Mouse (Mus musculus) adrenal gland, postnatal 10 days (tissue): ENCODE results near the gene Nae1. TPM values are rescaled to one million over a fixed set of nuclear protein-coding genes. Genes with fewer than 3 reads are reported as not detected.
A peak's percentile ranks its signal among the peaks of the same experiment; 100 is the strongest.
"Not testable (repeated sequence)": the region's sequence is repeated elsewhere in the genome, so short reads cannot be mapped to it uniquely, and the experiment has no call there.

Experiments
- DNase-seq: peaks from one replicate; pipeline ENCODE4 v3.0.0; 2021; ENCODE audit warnings: mixed read lengths
- long read RNA-seq, 2 experiments: library from polyadenylated mRNA; stranded (forward); transcript quantifications; one replicate each; pipeline ENCODE4 v2.0.0; 2021
- total RNA-seq, 2 experiments: library from RNA; stranded (reverse); gene quantifications; 2 replicates each; pipeline ENCODE4 v1.2.3; 2021

Gene Nae1
- 10 to 100 TPM; 30.4 to 35.0 TPM for total RNA-seq
- long read RNA-seq, experiment 1, transcript Nae1-201 (20 exons, 1,808 nt): major isoform, 50 of 61 reads
- long read RNA-seq, experiment 1, partial matches to known transcripts: 4 of 61 reads
- long read RNA-seq, experiment 1, other reads (novel, unspliced or antisense): 5 of 61 reads
- long read RNA-seq, experiment 2, transcript Nae1-201 (20 exons, 1,808 nt): major isoform, 14 of 25 reads
- long read RNA-seq, experiment 2, partial matches to known transcripts: 6 of 25 reads
- long read RNA-seq, experiment 2, other reads (novel, unspliced or antisense): 5 of 25 reads

DNA sequence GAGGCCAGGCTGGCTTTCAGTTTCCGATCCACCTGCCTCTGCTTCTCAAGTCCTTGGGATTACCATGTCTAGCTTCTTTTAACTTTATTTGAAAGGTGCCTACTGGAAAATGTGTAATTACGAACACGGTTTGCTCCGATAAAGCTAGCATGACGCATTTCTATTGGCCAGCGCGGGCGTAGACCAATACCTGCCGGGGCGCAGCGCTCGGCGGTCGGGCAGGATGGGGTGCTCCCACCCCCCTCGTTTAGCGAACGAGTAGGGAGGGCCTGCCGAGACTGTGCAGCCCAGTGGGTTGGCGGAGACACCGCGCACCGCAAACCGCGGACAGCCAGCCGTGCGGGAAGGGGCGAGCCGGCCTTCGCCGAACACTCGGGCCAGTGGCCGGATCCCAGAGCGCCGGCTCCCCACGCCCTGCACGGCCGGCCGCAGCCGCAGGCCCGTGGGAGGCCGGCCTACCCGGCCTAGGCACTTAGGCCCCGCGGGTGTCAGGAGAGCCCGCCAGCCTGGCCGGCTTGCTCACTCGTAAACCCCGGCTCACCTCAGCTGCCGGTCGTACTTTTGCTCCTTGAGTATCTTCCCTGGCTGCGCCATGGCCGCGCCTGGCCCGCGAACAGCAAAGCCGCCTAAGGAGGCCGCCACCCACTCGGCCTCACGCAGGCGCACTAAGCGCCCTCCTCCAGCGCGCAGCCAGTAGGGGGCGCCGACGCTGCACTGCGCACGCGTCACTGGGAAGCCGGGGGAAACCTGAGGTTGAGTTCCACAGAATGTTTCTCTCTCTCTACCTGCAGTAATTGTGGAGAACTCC is at the start of gene Nae1, which contains the start of gene Car7:
Gene Nae1, minus strand, starts transcription at position 667 of the 808 bp plus-strand sequence.
Gene Car7, plus strand, starts transcription at position 719 of the 808 bp plus-strand sequence.
- peak; percentile 97 for DNase-seq

DNA sequence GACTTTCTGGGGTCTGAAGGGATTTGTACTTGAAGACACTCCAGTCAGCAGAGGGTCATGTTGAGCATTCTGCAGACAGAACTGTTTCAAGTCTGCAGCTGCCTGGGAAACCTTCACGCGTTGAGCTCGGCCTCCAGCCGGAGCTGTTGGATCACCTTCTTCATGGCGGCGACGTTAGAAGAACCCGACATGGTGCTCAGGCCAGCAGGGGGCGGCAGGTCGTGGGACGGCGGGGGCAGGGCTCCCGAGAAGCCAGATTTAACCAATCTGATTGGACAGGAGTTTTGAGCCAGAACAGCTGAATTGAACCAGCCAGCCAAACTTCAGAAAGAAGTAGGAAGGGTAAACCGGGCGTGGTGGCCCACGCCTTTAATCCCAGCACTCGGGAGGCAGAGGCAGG is 43.2 kb upstream of the Nae1 start:
- DNase-seq: not testable (repeated sequence)

DNA sequence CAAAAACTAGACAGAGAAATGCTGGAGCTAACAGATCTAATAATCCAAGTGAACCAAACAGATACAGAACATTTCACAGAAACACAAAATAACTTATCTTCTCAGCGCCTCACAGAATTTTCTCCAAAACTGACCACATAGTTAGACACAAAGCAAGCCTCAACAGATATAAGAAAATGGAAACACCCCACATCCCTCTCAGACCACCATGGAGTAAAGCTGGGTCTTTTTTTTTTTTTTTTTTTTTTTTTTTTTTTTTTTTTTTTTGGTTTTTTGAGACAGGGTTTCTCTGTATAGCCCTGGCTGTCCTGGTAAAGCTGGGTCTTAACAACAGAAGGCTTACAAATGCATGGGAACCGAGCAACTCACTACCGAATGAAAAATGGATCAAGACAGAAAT is 42.4 kb upstream of the Nae1 start:
- no peak for DNase-seq

DNA sequence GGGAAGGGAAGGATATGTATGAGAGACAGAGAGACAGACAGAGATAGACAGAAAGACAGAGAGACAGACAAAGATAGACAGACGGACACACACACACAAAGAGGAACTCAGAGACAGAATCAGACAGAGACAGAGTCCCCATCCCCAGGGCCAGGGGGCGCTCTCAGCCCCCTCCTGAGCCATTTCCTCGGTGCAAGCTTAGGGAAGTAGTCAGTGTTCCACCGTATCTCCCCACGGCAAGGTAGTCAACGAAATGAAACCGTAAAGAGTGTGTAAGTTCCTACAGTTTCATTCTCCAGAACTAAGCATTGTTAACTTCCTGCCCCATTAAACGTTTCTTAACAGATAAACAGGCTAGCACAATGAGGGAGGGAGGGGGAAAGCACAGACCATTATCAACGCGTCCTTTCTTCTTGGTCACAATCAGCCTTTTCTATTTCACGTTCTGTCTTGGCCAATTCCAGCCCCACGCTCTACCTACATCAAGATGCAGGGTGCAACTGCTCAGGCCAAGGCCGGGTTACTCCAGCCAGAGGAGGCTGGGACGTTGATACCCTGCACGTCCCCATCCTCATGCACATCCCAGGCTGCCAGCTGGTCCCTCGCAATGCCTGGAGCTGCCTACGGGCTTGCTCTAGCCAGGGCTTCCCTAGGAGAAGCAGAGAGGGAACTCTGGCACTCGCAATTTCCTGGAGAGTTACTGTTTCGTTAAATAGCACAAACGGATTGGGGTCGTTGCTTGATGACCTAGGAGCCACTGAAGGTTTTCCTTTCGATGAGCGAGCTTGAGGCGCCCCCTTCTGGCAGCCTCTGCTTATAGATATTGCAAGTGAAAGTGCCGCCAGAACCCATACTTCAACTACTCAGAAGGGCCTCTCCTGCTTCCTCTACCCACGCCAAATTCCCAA is 36.3 kb upstream of the Nae1 start:
- DNase-seq: peak; percentile 88

DNA sequence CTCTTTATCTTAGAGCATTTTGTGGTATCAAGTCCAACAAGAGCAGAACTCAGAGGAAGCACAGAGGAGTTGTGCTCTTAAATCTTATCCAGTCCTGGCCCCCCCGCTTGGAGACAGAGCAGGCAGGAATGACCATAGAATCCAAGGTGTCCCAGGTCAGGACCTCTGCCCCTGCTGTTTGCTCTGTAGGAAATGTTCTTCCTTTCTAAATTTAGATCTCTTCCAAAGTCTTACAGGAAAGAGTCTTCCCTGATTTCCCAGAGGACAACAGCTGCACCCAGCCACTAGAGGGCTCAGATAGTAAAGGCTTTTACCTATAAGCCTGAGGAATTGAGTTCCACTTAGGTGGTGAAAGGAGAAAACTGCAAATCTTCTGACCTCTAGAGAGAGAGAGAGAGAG is 35.1 kb upstream of the Nae1 start:
- peak; percentile 50 for DNase-seq

DNA sequence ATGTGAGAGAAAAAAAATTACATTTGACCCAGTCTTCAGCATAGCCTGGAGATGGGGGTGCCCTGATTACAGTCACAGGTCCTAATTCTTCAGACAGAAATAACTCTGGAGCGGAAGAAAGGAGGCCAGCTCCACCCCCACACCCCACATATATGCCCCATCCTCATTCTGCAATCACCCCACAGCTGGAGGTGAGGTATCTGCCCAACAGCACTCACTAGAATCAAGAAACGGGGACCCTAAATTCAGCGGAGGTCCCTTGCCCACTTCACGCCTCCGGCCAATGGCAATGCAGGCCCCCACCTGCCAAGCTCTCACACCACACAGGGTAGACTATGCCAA is 31.0 kb upstream of the Nae1 start:
- no peak for DNase-seq

DNA sequence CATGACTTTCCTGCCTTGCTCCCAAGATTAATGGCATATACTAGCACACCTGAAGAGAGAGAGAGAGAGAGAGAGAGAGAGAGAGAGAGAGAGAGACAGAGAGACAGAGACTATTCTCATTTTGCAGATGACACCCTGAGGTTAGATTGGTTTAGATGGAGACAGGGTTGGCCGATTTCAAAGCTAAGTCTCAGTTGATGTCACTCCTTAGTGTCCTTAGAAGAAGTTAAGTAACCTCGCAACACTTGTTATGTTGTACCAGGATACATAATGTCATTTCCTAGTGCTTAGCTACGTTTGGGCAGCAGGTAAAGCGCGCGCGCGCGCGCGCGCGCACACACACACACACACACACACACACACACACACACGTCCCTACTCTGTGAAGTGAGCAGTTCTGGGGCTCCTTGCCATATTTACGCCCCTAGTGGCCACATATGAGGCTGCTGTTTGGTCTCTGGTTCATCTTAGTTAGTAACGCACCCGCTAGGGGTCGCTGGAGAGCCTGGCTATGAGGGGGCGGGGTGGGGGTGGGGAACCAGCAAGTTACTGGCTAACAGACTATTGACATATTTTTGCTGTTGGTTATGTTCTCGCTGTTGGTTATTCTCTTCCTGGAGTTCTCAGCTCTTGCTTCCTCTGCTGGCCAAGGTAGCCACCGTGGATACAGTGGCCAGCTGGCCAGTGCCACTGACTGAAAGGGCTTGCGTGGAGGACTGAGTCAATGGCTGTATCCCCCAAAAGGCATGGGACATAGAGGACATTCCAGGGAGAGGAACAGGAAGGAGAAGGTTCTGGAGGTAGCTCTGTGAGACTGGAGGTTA is 30.4 kb upstream of the Nae1 start:
- peak; percentile 89 for DNase-seq

DNA sequence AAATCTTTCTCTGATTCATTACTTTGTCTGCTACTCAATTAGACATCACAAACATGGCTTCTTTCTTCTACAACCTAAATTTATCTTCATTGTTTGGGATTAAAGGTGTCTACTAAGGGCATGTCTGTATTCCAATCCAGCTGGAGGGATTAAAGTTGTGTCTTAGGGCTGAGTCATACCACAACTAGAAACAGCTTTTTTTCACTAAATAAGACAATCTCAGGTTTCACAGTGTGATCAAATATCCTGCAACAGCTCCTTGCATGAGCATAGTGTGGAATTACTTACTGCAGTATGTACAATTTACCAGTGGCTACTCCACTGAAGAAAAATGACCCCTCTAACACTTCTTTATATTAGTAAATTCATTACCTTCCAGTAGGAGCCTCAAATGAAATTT is 26.3 kb upstream of the Nae1 start:
- no peak for DNase-seq

DNA sequence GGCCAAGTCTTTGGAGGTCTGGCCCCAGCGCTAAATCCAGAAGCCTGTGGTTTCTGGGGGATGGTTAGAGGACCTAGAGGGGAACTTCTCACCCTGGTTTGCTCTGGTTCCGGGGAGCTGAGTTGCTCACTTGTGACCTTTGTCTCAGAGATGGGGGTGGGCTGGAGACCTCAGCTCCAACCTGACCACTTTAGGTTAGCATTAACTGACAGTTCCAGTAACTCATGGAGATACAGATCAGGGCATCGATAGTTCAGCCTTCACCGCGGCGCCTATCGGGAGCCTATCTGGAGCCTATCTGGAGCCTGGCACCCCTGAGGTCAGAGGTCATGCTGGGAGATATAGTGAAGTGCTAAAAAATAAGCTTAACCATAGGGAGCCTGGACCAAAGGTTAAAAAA is 22.8 kb upstream of the Nae1 start:
- DNase-seq: no peak

DNA sequence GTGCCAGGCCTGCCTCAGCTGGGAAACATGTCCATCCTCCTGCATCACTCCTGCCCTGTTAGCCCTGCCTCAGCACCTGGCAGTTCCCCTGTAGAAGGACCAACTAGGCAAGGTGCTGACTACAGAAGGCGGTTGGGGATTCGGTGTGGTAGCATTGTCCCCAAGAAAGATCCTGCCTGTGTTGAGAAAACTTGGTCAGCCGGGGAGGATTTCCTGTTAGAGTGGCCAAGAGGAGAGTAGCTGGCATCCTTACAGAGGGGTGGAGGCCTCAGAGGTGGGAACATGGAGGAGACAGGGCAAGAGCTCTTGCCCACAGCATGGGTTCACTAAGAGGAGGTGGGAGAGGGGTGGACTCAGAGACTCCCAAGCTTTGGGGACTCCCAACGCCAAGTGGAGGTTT is 20.8 kb upstream of the Nae1 start:
- no peak for DNase-seq

DNA sequence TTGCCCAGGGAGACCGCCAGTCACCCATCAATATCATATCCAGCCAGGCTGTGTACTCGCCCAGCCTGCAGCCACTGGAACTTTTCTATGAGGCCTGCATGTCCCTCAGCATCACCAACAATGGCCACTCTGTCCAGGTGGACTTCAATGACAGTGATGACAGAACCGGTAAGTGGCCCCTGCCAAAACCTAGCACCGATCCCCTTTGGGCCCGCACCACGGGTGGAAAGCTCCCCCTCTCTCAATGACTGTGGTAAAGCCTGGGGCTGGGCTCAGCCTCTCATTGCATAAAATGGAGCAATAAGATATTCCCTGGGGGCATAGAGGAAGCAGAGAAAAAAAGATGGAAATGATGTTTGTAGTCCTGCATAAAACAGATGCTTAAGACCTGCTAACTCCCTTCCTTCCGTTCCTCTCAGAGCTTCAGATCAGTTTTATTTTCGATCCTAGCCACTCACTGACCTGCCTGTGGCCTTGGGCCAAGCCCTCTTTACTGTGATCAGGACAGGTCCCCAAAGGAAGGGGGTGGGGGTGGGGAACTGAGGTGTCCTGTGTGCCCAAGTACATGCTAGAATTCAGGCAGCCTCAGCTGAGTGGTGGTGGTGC is 9.1 kb upstream of the Nae1 start:
- DNase-seq: no peak

DNA sequence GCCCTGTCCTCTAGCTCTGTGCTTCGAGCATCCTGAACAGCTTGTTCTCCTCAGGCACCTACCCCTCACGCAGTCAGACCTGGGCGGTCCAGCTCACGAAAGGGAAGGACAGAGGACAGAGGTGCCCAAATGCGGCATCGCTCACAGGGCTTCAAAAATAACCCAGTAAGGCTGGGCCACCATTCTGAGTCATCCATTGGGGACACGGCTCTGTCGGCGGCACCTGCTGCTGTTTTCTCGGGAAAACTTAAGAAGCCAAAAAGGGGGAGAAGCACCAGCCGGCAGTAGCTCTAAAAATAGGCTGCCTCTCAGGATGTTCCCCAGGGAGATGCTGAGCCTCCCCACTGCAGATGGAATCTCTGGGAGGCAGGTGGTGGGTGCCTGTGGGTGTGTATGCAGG is 7.7 kb upstream of the Nae1 start:
- no peak for DNase-seq

DNA sequence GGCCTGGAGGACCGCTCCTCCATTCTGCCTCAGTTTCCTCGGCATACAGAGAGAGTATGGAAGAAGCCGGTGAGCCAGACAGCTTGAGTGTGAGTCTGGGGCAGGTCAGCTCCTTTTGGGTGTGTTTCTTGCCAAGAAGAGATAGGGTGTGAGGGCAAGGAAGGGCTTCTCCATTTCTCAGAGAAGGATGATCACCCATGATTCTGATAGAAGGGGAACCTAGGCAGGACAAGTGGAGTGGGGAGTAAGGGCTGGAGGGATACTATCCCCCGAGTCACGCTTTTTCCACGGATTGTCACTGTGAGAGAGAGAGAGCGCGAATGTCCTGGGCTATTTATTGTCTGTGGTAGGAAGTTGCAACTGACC is 7.1 kb upstream of the Nae1 start:
- DNase-seq: no peak

DNA sequence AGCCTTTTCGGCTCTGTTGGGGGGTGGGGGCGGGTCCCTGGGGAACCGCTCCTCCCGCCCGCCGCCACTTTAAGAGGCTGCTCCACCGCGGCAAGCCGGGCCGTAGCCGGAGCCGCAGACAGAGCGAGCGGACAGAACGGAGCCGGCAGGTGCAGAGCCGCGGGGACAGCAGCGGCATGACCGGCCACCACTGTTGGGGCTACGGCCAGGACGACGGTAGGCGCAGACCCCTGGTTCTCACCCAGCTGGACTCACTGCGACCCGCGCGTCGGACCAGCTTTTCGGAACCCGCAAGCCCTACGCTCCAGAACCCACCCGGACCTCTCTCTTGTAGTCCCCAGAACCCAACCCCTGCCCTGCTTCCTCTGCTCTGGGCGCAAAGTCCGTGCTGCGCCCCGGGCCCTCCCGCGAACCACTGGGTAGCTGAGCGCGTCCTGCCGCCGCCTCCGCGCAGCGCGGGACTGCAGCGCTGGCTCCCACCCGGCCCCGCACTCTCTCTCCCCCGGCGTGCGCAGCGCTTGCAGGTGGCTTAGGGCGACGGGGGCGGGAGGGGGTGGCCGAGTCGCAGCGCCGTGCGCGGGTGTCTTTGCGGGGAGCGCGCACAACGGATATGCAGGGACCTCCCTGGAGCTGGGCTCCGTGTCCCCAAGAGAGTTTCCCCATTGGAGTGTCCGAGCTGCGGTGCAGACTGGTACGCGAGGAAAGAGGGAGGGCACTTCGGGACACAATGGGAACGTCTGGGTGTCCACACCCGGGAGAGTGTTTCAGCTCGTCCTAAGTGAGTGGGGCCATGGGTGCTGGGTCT is 6.5 kb upstream of the Nae1 start:
- DNase-seq: peak; percentile 37

DNA sequence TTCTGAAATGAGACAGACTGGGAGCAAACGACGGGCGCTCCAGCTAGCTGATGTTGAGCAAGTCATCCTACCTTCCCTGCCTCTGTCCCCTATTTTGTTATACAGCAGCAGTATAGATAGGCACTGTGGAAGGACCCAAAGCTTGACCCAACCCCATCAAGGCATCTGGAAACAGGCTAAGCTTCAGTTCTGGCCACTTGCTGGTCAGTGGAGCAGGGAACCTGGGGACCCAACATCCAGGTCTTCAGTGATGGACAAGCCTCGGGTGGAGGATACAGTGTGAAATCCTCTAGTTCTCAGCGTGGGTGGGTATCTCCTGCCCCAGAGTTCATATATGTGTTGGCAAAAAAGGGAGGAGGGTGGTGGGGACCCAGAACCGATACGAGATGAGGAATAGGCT is 5.8 kb upstream of the Nae1 start:
- no peak for DNase-seq

DNA sequence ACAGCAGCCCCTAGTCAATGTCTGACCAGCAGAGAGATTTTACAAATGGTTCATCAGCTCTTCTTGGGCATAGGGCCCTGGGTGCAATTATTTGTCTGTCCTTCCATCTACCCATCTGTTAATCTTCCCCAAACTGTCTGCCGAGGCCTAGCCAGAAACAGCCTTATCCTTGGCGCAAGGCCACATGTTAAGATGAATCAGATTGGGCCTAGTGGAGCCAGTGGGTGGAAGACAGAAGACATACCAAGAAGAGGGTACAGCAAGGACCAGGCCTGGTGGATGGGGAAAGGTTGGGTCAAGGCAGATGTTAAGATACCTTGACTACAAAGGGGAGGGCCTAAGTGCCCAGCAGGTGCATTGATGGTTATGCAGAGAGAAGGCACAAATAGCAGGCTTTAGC is 5.1 kb upstream of the Nae1 start:
- peak; percentile 51 for DNase-seq

DNA sequence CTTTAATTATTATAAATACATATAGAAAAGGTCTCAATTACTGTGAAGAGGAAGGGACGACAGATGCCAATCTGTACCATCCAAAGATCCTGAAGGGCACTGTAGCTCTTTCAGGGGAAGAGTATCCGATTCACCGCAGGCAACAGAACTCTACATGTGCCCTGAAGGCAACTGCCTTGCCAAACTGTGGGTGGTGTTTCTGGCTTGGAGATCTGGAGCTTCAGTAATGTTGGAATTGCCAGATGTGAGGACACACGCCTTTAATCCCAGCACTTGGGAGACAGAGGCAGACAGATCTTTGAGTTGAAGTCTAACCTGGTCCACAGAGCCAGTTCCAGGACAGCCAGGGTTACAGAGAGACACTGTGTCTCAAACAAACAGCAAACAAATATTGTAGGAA is 4.5 kb upstream of the Nae1 start:
- DNase-seq: no peak

DNA sequence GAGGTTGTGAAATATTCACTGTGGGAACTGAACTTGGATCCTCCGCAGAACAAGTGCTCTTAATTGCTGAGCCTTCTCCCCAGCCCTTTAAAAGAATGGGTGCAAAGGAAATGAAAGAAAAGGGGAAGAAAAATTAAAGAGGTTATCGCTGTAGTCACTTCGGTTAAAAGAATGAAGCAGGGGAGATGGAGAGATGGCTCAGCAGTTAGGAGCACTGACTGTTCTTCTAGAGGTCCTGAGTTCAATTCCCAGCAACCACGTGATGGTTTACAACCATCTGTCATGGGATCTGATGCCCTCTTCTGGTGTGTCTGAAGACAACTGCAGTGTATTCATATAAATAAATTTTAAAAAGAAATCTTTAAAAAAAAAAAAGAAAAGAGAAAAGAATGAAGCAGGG is 1.6 kb upstream of the Nae1 start:
- DNase-seq: no peak

DNA sequence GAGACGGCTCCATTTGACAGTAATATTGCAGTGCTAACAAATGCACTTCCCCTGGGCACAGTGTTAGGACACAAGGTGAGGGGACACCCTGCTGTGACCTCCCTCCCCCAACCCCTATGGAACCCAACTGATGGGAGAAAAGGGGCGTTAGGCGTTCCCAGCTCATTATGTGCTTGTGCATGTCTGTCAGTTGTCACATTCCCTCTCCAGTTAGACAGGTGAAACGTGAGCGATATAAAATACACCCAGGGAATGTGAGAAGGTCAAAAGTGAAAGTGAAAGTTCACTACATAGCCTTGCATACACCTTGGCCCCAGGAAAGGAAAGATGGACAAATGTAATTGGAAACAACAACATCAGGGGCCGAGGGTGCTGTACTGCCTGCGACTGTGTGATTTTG is 941 bp upstream of the Nae1 start:
- DNase-seq: no peak

DNA sequence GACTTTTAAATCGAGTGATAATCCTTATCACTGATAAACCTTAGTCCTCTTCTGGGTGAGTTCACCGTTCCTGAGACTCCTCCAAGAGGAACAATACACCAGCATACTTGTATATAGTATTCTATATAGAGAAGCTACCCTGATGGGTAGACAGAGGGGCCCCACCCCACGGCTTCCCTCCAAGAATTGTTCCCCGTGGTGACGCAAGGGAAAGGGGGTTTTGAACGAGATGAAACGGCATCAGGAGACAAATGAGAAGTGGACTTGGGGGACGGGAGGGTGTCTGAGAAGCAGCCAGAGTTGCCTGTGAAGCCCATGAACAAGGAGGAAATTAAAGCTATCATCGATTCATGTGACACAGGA is 323 bp upstream of the Nae1 start:
- peak; percentile 36 for DNase-seq

DNA sequence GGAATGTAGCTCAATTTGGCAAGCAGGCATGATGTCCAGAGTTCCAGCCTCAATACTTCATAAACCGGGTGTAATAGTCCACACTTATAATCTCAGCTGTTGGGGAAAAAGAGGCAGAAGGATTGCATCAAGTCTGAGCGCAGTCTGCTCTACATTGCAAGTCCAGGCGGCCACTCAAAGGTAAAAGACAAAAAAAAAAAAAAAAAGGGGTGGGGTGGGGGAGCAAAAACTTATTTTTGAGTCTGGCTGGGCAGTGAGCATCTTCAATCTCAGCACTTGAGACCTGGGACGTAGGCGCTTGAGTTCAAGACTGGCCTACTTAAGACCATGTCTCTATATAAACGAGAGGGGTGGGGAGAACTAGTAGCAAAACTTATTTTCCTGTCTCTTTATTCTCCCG is 886 bp downstream of the Nae1 start:
- no peak for DNase-seq
